Mouse (Mus musculus): ENCODE data around the gene Wfdc1. TPM values are rescaled to one million over a fixed set of nuclear protein-coding genes. Genes with fewer than 3 reads are reported as not detected.

The Wfdc1 gene
- polyA plus RNA-seq, 1 experiment from 2014 or later = 8.3 TPM

DNA sequence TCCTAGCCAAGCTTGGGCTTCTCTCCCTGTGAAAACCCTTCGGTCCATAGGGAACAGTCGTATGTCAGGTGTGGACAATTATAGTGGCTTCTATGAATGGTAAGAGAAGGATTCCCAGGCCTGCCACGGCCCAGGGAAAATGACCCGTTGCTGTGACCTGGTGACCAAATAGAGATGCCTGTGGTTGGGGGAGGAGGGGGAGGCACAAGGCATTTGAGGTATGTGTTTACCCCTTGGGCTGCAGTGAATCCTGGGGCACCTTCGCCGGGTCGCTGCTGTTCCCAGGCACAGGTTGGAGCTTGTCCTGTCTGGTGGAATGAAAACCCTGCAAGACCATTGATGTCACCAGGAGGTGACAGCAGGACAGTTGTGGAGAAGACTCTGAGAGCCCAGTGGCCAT, 28.5 kb downstream of the Wfdc1 start:
- no peak overlapping the region for H3K27ac ChIP-seq (ENCODE audit: low read depth, low read length)
- H3K9ac ChIP-seq (ENCODE audit: low read depth, low read length) = no peak overlapping the region
- WGBS = 78% methylated on average over 7 of the region's 7 CpGs
- H3K4me1 ChIP-seq (ENCODE audit: control insufficient read depth, insufficient read depth, low read depth, low read length) = peaks cover 3% of the 10 kb centered on the region; the same call in 1 of the 2 replicates
- no peaks in the 10 kb centered on the region for H3K36me3 ChIP-seq (ENCODE audit: control insufficient read depth, insufficient read depth, low read length)
- H3K9me3 ChIP-seq (ENCODE audit: control insufficient read depth, low read length) = no peaks in the 10 kb centered on the region
- no peak overlapping the region for H3K4me2 ChIP-seq (ENCODE audit: low read length)
- ATAC-seq = no peak
- H3K4me3 ChIP-seq (ENCODE audit: low read length) = no peak overlapping the region
- peaks cover 12% of the 10 kb centered on the region for H3K27me3 ChIP-seq (replicated peaks; ENCODE audit: control insufficient read depth, insufficient read depth, low read length)

GRCm38 (mm10) chr8:119697163-119697562, 31.0 kb downstream of the Wfdc1 start:
- no peaks in the 10 kb centered on the region for H3K36me3 ChIP-seq (ENCODE audit: control insufficient read depth, insufficient read depth, low read length)
- H3K27ac ChIP-seq (ENCODE audit: low read depth, low read length) = no peak overlapping the region
- H3K27me3 ChIP-seq (replicated peaks; ENCODE audit: control insufficient read depth, insufficient read depth, low read length) = peaks cover 29% of the 10 kb centered on the region
- no peak for ATAC-seq
- H3K4me1 ChIP-seq (ENCODE audit: control insufficient read depth, insufficient read depth, low read depth, low read length) = peaks cover 5% of the 10 kb centered on the region; the same call in 1 of the 2 replicates
- no peak overlapping the region for H3K4me3 ChIP-seq (ENCODE audit: low read length)
- no peaks in the 10 kb centered on the region for H3K9me3 ChIP-seq (ENCODE audit: control insufficient read depth, low read length)
- no peak overlapping the region for H3K4me2 ChIP-seq (ENCODE audit: low read length)
- no peak overlapping the region for H3K9ac ChIP-seq (ENCODE audit: low read depth, low read length)
- 85% methylated on average over 2 of the region's 2 CpGs for WGBS

- H3K9me3 ChIP-seq (ENCODE audit: control insufficient read depth, low read length) = no peaks in the 10 kb centered on the region
- H3K4me2 ChIP-seq (ENCODE audit: low read length) = no peak overlapping the region
- H3K4me3 ChIP-seq (ENCODE audit: low read length) = no peak overlapping the region
- no peak overlapping the region for H3K9ac ChIP-seq (ENCODE audit: low read depth, low read length)
- no peak for ATAC-seq
- peaks cover 5% of the 10 kb centered on the region; the same call in 1 of the 2 replicates for H3K4me1 ChIP-seq (ENCODE audit: control insufficient read depth, insufficient read depth, low read depth, low read length)
- 6% methylated on average over 12 of the region's 12 CpGs for WGBS
- no peak overlapping the region for H3K27ac ChIP-seq (ENCODE audit: low read depth, low read length)
- H3K36me3 ChIP-seq (ENCODE audit: control insufficient read depth, insufficient read depth, low read length) = no peaks in the 10 kb centered on the region
- peaks cover 29% of the 10 kb centered on the region for H3K27me3 ChIP-seq (replicated peaks; ENCODE audit: control insufficient read depth, insufficient read depth, low read length)
Measured at GRCm38 (mm10) chr8:119698960-119699359, 32.8 kb downstream of the Wfdc1 start.

- no peak within 1 kb of the TSS for H3K4me3 ChIP-seq (ENCODE audit: low read length)
- 3% methylated on average over 26 of the region's 26 CpGs for WGBS
- no peak for ATAC-seq
Measured at GRCm38 (mm10) chr8:119699549-119700134, 33.5 kb downstream of the Wfdc1 start, which contains the start of gene Atp2c2. Atp2c2 (plus strand) TSS chr8:119700009.

GRCm38 (mm10) chr8:119702965-119703364, 36.8 kb downstream of the Wfdc1 start:
- H3K4me2 ChIP-seq (ENCODE audit: low read length) = no peak overlapping the region
- peaks cover 27% of the 10 kb centered on the region for H3K27me3 ChIP-seq (replicated peaks; ENCODE audit: control insufficient read depth, insufficient read depth, low read length)
- no peak overlapping the region for H3K27ac ChIP-seq (ENCODE audit: low read depth, low read length)
- H3K9ac ChIP-seq (ENCODE audit: low read depth, low read length) = no peak overlapping the region
- no peaks in the 10 kb centered on the region for H3K9me3 ChIP-seq (ENCODE audit: control insufficient read depth, low read length)
- 55% methylated on average over 7 of the region's 7 CpGs for WGBS
- no peak for ATAC-seq
- no peaks in the 10 kb centered on the region for H3K36me3 ChIP-seq (ENCODE audit: control insufficient read depth, insufficient read depth, low read length)
- peaks cover 5% of the 10 kb centered on the region; the same call in 1 of the 2 replicates for H3K4me1 ChIP-seq (ENCODE audit: control insufficient read depth, insufficient read depth, low read depth, low read length)
- no peak overlapping the region for H3K4me3 ChIP-seq (ENCODE audit: low read length)

More at GRCm38 (mm10) chr8:119699549-119700134, 33.5 kb downstream of the Wfdc1 start, which contains the start of gene Atp2c2:
- no peak within 1 kb of the TSS; the same call in 1 of the 2 replicates for H3K4me2 ChIP-seq (ENCODE audit: low read length)
- peaks cover 29% of the 10 kb centered on the region for H3K27me3 ChIP-seq (replicated peaks; ENCODE audit: control insufficient read depth, insufficient read depth, low read length)
- peaks cover 5% of the 10 kb centered on the region; the same call in 1 of the 2 replicates for H3K4me1 ChIP-seq (ENCODE audit: control insufficient read depth, insufficient read depth, low read depth, low read length)
- H3K27ac ChIP-seq (ENCODE audit: low read depth, low read length) = no peak within 1 kb of the TSS
- H3K9me3 ChIP-seq (ENCODE audit: control insufficient read depth, low read length) = no peaks in the 10 kb centered on the region
- no peak within 1 kb of the TSS for H3K9ac ChIP-seq (ENCODE audit: low read depth, low read length)
- no peaks in the 10 kb centered on the region for H3K36me3 ChIP-seq (ENCODE audit: control insufficient read depth, insufficient read depth, low read length)

DNA sequence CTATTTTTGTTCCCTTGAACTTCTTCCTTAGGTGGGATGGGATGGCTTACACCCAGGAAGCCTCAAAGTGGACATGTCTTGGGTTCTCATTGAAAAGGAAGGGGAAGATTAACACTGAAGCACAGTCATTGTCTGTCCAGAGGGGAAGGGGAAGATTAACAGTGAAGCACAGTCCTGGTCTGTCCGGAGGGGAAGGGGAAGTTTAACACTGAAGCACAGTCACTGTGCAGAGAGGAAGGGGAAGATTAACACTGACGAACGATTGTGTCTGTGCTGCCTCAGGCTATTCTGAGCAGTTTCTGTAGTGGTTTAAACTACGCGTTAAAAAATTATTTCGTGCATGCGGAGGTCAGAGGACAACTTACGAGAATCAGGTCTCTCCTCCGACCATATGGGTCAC, 41.0 kb downstream of the Wfdc1 start:
- Histone ChIP-seq H3K9me3 (ENCODE audit: control insufficient read depth, low read length) (no peaks in the 10 kb centered on the region), H3K4me3 (ENCODE audit: low read length) (no peak overlapping the region), H3K27me3 (replicated peaks; ENCODE audit: control insufficient read depth, insufficient read depth, low read length) (no peaks in the 10 kb centered on the region; the same call in 1 of the 2 replicates), H3K4me2 (ENCODE audit: low read length) (no peak overlapping the region), H3K27ac (ENCODE audit: low read depth, low read length) (no peak overlapping the region), H3K9ac (ENCODE audit: low read depth, low read length) (no peak overlapping the region), H3K4me1 (ENCODE audit: control insufficient read depth, insufficient read depth, low read depth, low read length) (no peaks in the 10 kb centered on the region), H3K36me3 (ENCODE audit: control insufficient read depth, insufficient read depth, low read length) (no peaks in the 10 kb centered on the region)
- 90% methylated on average over 9 of the region's 9 CpGs for WGBS
- ATAC-seq = no peak

- Histone ChIP-seq H3K4me3 (ENCODE audit: low read length) (no peak overlapping the region), H3K27me3 (replicated peaks; ENCODE audit: control insufficient read depth, insufficient read depth, low read length) (no peaks in the 10 kb centered on the region), H3K4me2 (ENCODE audit: low read length) (no peak overlapping the region), H3K9ac (ENCODE audit: low read depth, low read length) (no peak overlapping the region), H3K9me3 (ENCODE audit: control insufficient read depth, low read length) (no peaks in the 10 kb centered on the region), H3K4me1 (ENCODE audit: control insufficient read depth, insufficient read depth, low read depth, low read length) (no peaks in the 10 kb centered on the region), H3K36me3 (ENCODE audit: control insufficient read depth, insufficient read depth, low read length) (no peaks in the 10 kb centered on the region), H3K27ac (ENCODE audit: low read depth, low read length) (no peak overlapping the region)
- ATAC-seq = no peak
- WGBS = 92% methylated on average over 8 of the region's 8 CpGs
Measured at GRCm38 (mm10) chr8:119708471-119708870, 42.3 kb downstream of the Wfdc1 start.

GRCm38 (mm10) chr8:119708878-119709702, 42.9 kb downstream of the Wfdc1 start:
- WGBS = 66% methylated on average over 14 of the region's 14 CpGs
- H3K27ac ChIP-seq (ENCODE audit: low read depth, low read length) = no peak overlapping the region
- no peak overlapping the region for H3K4me3 ChIP-seq (ENCODE audit: low read length)
- no peak overlapping the region for H3K9ac ChIP-seq (ENCODE audit: low read depth, low read length)
- no peak overlapping the region for H3K4me2 ChIP-seq (ENCODE audit: low read length)
- no peaks in the 10 kb centered on the region for H3K27me3 ChIP-seq (replicated peaks; ENCODE audit: control insufficient read depth, insufficient read depth, low read length)
- no peaks in the 10 kb centered on the region for H3K9me3 ChIP-seq (ENCODE audit: control insufficient read depth, low read length)
- no peaks in the 10 kb centered on the region for H3K36me3 ChIP-seq (ENCODE audit: control insufficient read depth, insufficient read depth, low read length)
- no peak for ATAC-seq
- no peaks in the 10 kb centered on the region for H3K4me1 ChIP-seq (ENCODE audit: control insufficient read depth, insufficient read depth, low read depth, low read length)

DNA sequence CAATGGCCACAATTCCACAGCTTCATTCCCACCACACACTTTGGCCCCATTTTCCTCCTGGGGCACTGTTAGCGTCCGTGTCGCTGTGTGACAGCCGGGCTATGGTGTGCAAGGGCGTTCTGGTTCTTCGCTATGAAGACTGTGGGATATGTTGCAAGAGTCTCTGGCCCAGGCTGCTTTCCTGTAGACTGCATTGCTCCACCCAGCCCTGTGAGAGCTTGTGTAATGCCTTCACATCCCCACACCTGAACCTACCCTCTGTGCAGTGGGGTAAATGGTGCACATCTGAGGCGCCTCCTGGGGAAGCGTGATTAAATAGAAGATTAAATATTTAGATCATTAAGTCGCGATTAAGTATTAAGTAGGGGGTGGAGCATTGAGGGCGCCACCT, 43.5 kb downstream of the Wfdc1 start:
- H3K4me3 ChIP-seq (ENCODE audit: low read length) = no peak overlapping the region
- H3K4me1 ChIP-seq (ENCODE audit: control insufficient read depth, insufficient read depth, low read depth, low read length) = no peaks in the 10 kb centered on the region
- H3K9me3 ChIP-seq (ENCODE audit: control insufficient read depth, low read length) = no peaks in the 10 kb centered on the region
- no peak overlapping the region for H3K4me2 ChIP-seq (ENCODE audit: low read length)
- no peaks in the 10 kb centered on the region for H3K36me3 ChIP-seq (ENCODE audit: control insufficient read depth, insufficient read depth, low read length)
- no peak overlapping the region for H3K27ac ChIP-seq (ENCODE audit: low read depth, low read length)
- WGBS = 74% methylated on average over 11 of the region's 11 CpGs
- ATAC-seq = no peak
- H3K9ac ChIP-seq (ENCODE audit: low read depth, low read length) = no peak overlapping the region
- no peaks in the 10 kb centered on the region for H3K27me3 ChIP-seq (replicated peaks; ENCODE audit: control insufficient read depth, insufficient read depth, low read length)

Measured in hindbrain, embryonic 16.5 days (tissue).